ENCODE assay signal across 8 mouse cellular contexts in genomic region chr14:118551061-118551724, GRCm38 (mm10).
DNase-seq lines count a peak whose midpoint lies in the region; ATAC-seq lines count a peak whose summit lies in the region.

No protein-coding gene starts in this region.

- DNase-seq in heart, embryonic 10.5 days (ENCODE audit: low spot score), result no peak
- no peak for DNase-seq in heart, postnatal 25 days (ENCODE audit: low spot score)
- DNase-seq in midbrain, embryonic 10.5 days (ENCODE audit: low spot score), result peak; percentile 46
- no peak for DNase-seq in kidney, adult 11 months
- DNase-seq in layer of hippocampus, postnatal 25 days (ENCODE audit: extremely low spot score in 1 of 2, low spot score in 1 of 2), result no peak

- peaks cover 4% of the 10 kb centered on the region; the same call in 1 of the 2 replicates for H3K27me3 ChIP-seq in heart, embryonic 10.5 days (ENCODE audit: insufficient read depth, poor library complexity, severe bottlenecking)
- peaks cover 10% of the 10 kb centered on the region; the same call in 1 of the 2 replicates for H3K27me3 ChIP-seq in embryonic facial prominence, embryonic 13.5 days
- no peaks in the 10 kb centered on the region for H3K27me3 ChIP-seq in intestine, embryonic 15.5 days (replicated peaks)
- peaks cover 32% of the 10 kb centered on the region for H3K27me3 ChIP-seq in midbrain, embryonic 10.5 days (ENCODE audit: low read depth, poor library complexity, severe bottlenecking)

- peak overlapping the region; percentile 87 for H3K27ac ChIP-seq in heart, embryonic 10.5 days
- H3K27ac ChIP-seq in embryonic facial prominence, embryonic 13.5 days, result no peak overlapping the region
- no peak overlapping the region for H3K27ac ChIP-seq in intestine, embryonic 15.5 days
- peak overlapping the region; percentile 80 for H3K27ac ChIP-seq in midbrain, embryonic 10.5 days (replicated peaks)

- 29% methylated on average over 18 of the region's 18 CpGs for WGBS in heart, embryonic 10.5 days
- 42% methylated on average over 18 of the region's 18 CpGs for WGBS in embryonic facial prominence, embryonic 13.5 days
- 31% methylated on average over 18 of the region's 18 CpGs for WGBS in intestine, embryonic 15.5 days
- WGBS in midbrain, embryonic 10.5 days, result 30% methylated on average over 18 of the region's 18 CpGs

- H3K9me3 ChIP-seq in heart, embryonic 10.5 days, result no peaks in the 10 kb centered on the region
- H3K9me3 ChIP-seq in embryonic facial prominence, embryonic 13.5 days, result no peaks in the 10 kb centered on the region
- no peaks in the 10 kb centered on the region for H3K9me3 ChIP-seq in intestine, embryonic 15.5 days
- H3K9me3 ChIP-seq in midbrain, embryonic 10.5 days (replicated peaks), result peaks cover 6% of the 10 kb centered on the region; the same call in 1 of the 2 replicates

- H3K4me2 ChIP-seq in embryonic facial prominence, embryonic 13.5 days, result peak overlapping the region; percentile 55
- peak overlapping the region; percentile 52 for H3K4me2 ChIP-seq in intestine, embryonic 15.5 days (replicated peaks)

- intact Hi-C loops in heart, postnatal 25 days (cut with DNase I), result loop anchor here (5.0 kb wide), 1 partner anchor 44 kb away; no protein-coding TSS in a partner anchor

- no peak for ATAC-seq in embryonic facial prominence, embryonic 13.5 days (ENCODE audit: insufficient number of reproducible peaks, insufficient read depth, low FRiP score, low TSS enrichment, low read depth)
- no peak for ATAC-seq in intestine, embryonic 15.5 days
- no peak for ATAC-seq in CD4-positive, CD25-positive, alpha-beta regulatory T cell, adult 4 months

- H3K36me3 ChIP-seq in heart, embryonic 10.5 days, result no peaks in the 10 kb centered on the region
- H3K36me3 ChIP-seq in embryonic facial prominence, embryonic 13.5 days, result no peaks in the 10 kb centered on the region
- no peaks in the 10 kb centered on the region for H3K36me3 ChIP-seq in intestine, embryonic 15.5 days
- H3K36me3 ChIP-seq in midbrain, embryonic 10.5 days, result no peaks in the 10 kb centered on the region

- H3K4me1 ChIP-seq in heart, embryonic 10.5 days, result peaks cover 16% of the 10 kb centered on the region
- H3K4me1 ChIP-seq in embryonic facial prominence, embryonic 13.5 days, result peaks cover 22% of the 10 kb centered on the region
- H3K4me1 ChIP-seq in intestine, embryonic 15.5 days (replicated peaks), result no peaks in the 10 kb centered on the region
- H3K4me1 ChIP-seq in midbrain, embryonic 10.5 days, result peaks cover 42% of the 10 kb centered on the region

- peak overlapping the region; percentile 49 for H3K4me3 ChIP-seq in heart, embryonic 10.5 days
- peak overlapping the region; percentile 19 for H3K4me3 ChIP-seq in embryonic facial prominence, embryonic 13.5 days
- peak overlapping the region; percentile 15; the same call in 1 of the 2 replicates for H3K4me3 ChIP-seq in intestine, embryonic 15.5 days (replicated peaks)
- peak overlapping the region; percentile 40 for H3K4me3 ChIP-seq in midbrain, embryonic 10.5 days

- peak overlapping the region; percentile 44; the same call in 1 of the 2 replicates for H3K9ac ChIP-seq in embryonic facial prominence, embryonic 13.5 days
- no peak overlapping the region; the same call in 1 of the 2 replicates for H3K9ac ChIP-seq in intestine, embryonic 15.5 days

Comparison
In these comparisons a context has a peak if more than half of its experiments do, and no peak if none do; other contexts are left out.
1. H3K27ac ChIP-seq: peak in heart, embryonic 10.5 days (single experiment) and midbrain, embryonic 10.5 days (single experiment); none in embryonic facial prominence, embryonic 13.5 days (single experiment) and intestine, embryonic 15.5 days (single experiment).
2. Peak in every context shown above with its lines, with median percentiles within 50 percentile points of each other: H3K4me3 ChIP-seq.